Mouse (Mus musculus): ENCODE measurements at regions not wholly inside any gene's neighbourhood (a gene's known extent, or its start where the extent isn't known, plus 50 kb on each side); places are given as distances from the start of the nearest gene placed in this dataset.

- DNase-seq: no peak
Measured at GRCm38 (mm10) chr7:73294399-73294798, 80.9 kb upstream of the Rgma start.

GRCm38 (mm10) chr7:73302501-73302900 is 72.8 kb upstream of the Rgma start:
- DNase-seq: no peak

- DNase-seq: no peak
Measured at GRCm38 (mm10) chr7:73303818-73304217, 71.5 kb upstream of the Rgma start.

- DNase-seq: no peak
Measured at GRCm38 (mm10) chr7:73304799-73305198, 70.5 kb upstream of the Rgma start.

- peak in 1 of 2 experiments; percentile 14 for DNase-seq
Measured at GRCm38 (mm10) chr7:73305286-73305975, 69.9 kb upstream of the Rgma start.

GRCm38 (mm10) chr7:73306296-73306695 is 69.0 kb upstream of the Rgma start:
- no peak for DNase-seq

GRCm38 (mm10) chr7:73306728-73307127 is 68.6 kb upstream of the Rgma start:
- DNase-seq: no peak

- no peak for DNase-seq
Measured at GRCm38 (mm10) chr7:73307586-73308490, 67.5 kb upstream of the Rgma start.

- no peak for DNase-seq
Measured at GRCm38 (mm10) chr7:73308981-73309380, 66.3 kb upstream of the Rgma start.

- DNase-seq: no peak
Measured at GRCm38 (mm10) chr7:73310056-73310455, 65.3 kb upstream of the Rgma start.

- no peak for DNase-seq
Measured at GRCm38 (mm10) chr7:73310581-73311136, 64.7 kb upstream of the Rgma start.

GRCm38 (mm10) chr7:73315555-73315954 is 59.8 kb upstream of the Rgma start:
- no peak for DNase-seq

GRCm38 (mm10) chr7:73317574-73317973 is 57.7 kb upstream of the Rgma start:
- no peak for DNase-seq

GRCm38 (mm10) chr7:73319004-73319403 is 56.3 kb upstream of the Rgma start:
- DNase-seq: no peak

GRCm38 (mm10) chr7:73319994-73320393 is 55.3 kb upstream of the Rgma start:
- no peak for DNase-seq

GRCm38 (mm10) chr7:73322466-73323151 is 52.7 kb upstream of the Rgma start:
- DNase-seq: no peak

GRCm38 (mm10) chr7:73323556-73323955 is 51.8 kb upstream of the Rgma start:
- DNase-seq: no peak

- no peak for DNase-seq
Measured at GRCm38 (mm10) chr7:73325503-73325902, 49.8 kb upstream of the Rgma start.
